Comparison of ENCODE assay signal across 27 mouse cellular contexts in genomic region chr9:111186861-111187260, GRCm38 (mm10).
A peak's percentile ranks its signal among the peaks of the same experiment; 100 is the strongest.
DNase-seq lines count a peak whose midpoint lies in the region; ATAC-seq and TF ChIP-seq lines count a peak whose summit lies in the region.
"Had no signal": no experiment of that assay in that cellular context is flagged by ENCODE, and none has a peak within 500 bp of the region (broad histone marks: within the 10 kb centered on the region; RNA-seq: fewer than 3 reads in every experiment).

No protein-coding gene starts in this region.

- TF ChIP-seq POLR2A in testis, adult 2 months (IDR thresholded peaks at IDR 0.05; ENCODE audit: control insufficient read depth, low read depth, low read length) = no peak

- WGBS in forebrain, postnatal 0 days = 37% methylated on average over 6 of the region's 6 CpGs
- 70% methylated on average over 6 of the region's 6 CpGs for WGBS in forebrain, embryonic 12.5 days

- TF ChIP-seq CTCF in forebrain, postnatal 0 days (IDR thresholded peaks at IDR 0.05; ENCODE audit: low read depth) = no peak
- TF ChIP-seq CTCF in layer of hippocampus, adult 2 months (conservative IDR thresholded peaks at IDR 0.05) = no peak
- TF ChIP-seq CTCF in testis, adult 2 months (IDR thresholded peaks at IDR 0.05; ENCODE audit: control insufficient read depth, insufficient read depth, insufficient replicate concordance, low read depth, low read length) = no peak

- no peak overlapping the region for H3K9ac ChIP-seq in forebrain, postnatal 0 days
- no peak overlapping the region for H3K9ac ChIP-seq in forebrain, embryonic 12.5 days
- H3K9ac ChIP-seq: embryonic facial prominence, embryonic 15.5 days; heart, embryonic 12.5 days; hindbrain, embryonic 14.5 days; limb, embryonic 13.5 days; liver, embryonic 13.5 days; neural tube, embryonic 12.5 days had no signal

- peak; percentile 35 for DNase-seq in adrenal gland, adult 2 months
- no peak for DNase-seq in adrenal gland, adult (ENCODE audit: inconsistent age in 2 of 2, low spot score in 1 of 2)
- peak; percentile 9 for DNase-seq in forebrain, postnatal 0 days
- no peak for DNase-seq in layer of hippocampus, adult 2 months (ENCODE audit: low spot score in 2 of 2)
- no peak for DNase-seq in layer of hippocampus, adult 11-12 months (ENCODE audit: low spot score)
- no peak for DNase-seq in testis, postnatal 10 days (ENCODE audit: low spot score)
- DNase-seq: cerebellum, adult 8-10 months; cerebellum, postnatal 25 days; gastrocnemius, adult 2 months; heart, postnatal 4 days; kidney, adult 11 months; kidney, postnatal 14 days; liver, embryonic 13.5 days; lung, adult 18-20 months; lung, postnatal 10 days; thymus, postnatal 25 days had no signal

- no peaks in the 10 kb centered on the region for H3K9me3 ChIP-seq in forebrain, postnatal 0 days (ENCODE audit: low read length)
- H3K9me3 ChIP-seq in forebrain, embryonic 12.5 days = no peaks in the 10 kb centered on the region
- H3K9me3 ChIP-seq: embryonic facial prominence, embryonic 10.5 days; embryonic facial prominence, embryonic 15.5 days; heart, embryonic 12.5 days; limb, embryonic 13.5 days; liver, embryonic 13.5 days; neural tube, embryonic 12.5 days had no signal

- H3K4me2 ChIP-seq in forebrain, postnatal 0 days (ENCODE audit: low read depth) = no peak overlapping the region
- no peak overlapping the region for H3K4me2 ChIP-seq in forebrain, embryonic 12.5 days
- H3K4me2 ChIP-seq: embryonic facial prominence, embryonic 15.5 days; heart, embryonic 12.5 days; hindbrain, embryonic 14.5 days; limb, embryonic 13.5 days; liver, embryonic 13.5 days; neural tube, embryonic 12.5 days had no signal

- no peak overlapping the region for H3K4me3 ChIP-seq in forebrain, postnatal 0 days (ENCODE audit: low read depth, low read length)
- H3K4me3 ChIP-seq in forebrain, embryonic 12.5 days (replicated peaks) = no peak overlapping the region
- no peak overlapping the region for H3K4me3 ChIP-seq in layer of hippocampus, adult 2 months
- H3K4me3 ChIP-seq in testis, adult 2 months (ENCODE audit: control insufficient read depth, low read depth, low read length) = peak overlapping the region; percentile 6; the same call in 1 of the 2 replicates
- H3K4me3 ChIP-seq: embryonic facial prominence, embryonic 10.5 days; embryonic facial prominence, embryonic 15.5 days; gastrocnemius, adult 2 months; heart, embryonic 12.5 days; limb, embryonic 13.5 days; liver, embryonic 13.5 days; neural tube, embryonic 12.5 days had no signal

- H3K27me3 ChIP-seq in forebrain, postnatal 0 days (ENCODE audit: insufficient read depth, low read length) = no peaks in the 10 kb centered on the region
- no peaks in the 10 kb centered on the region for H3K27me3 ChIP-seq in forebrain, embryonic 12.5 days
- no peaks in the 10 kb centered on the region for H3K27me3 ChIP-seq in testis, adult 2 months (ENCODE audit: control insufficient read depth, insufficient read depth, low read length)
- H3K27me3 ChIP-seq: CH12.LX; embryonic facial prominence, embryonic 15.5 days; heart, embryonic 12.5 days; limb, embryonic 13.5 days; liver, embryonic 13.5 days; neural tube, embryonic 12.5 days had no signal

- no peak for ATAC-seq in forebrain, postnatal 0 days
- no peak for ATAC-seq in forebrain, embryonic 12.5 days (ENCODE audit: low FRiP score)
- ATAC-seq: inflammation-experienced regulatory T-cells, adult 6 months; midbrain, embryonic 16.5 days had no signal

- H3K4me1 ChIP-seq in forebrain, postnatal 0 days (ENCODE audit: insufficient read depth) = no peaks in the 10 kb centered on the region
- H3K4me1 ChIP-seq in forebrain, embryonic 12.5 days = peaks cover 9% of the 10 kb centered on the region
- no peaks in the 10 kb centered on the region for H3K4me1 ChIP-seq in testis, adult 2 months (ENCODE audit: control insufficient read depth, insufficient read depth, low read length)
- H3K4me1 ChIP-seq: embryonic facial prominence, embryonic 15.5 days; limb, embryonic 13.5 days; liver, embryonic 13.5 days had no signal

- no peak overlapping the region for H3K27ac ChIP-seq in forebrain, postnatal 0 days (ENCODE audit: low read depth, low read length)
- no peak overlapping the region for H3K27ac ChIP-seq in forebrain, embryonic 12.5 days
- peak overlapping the region; percentile 32; the same call in 1 of the 2 replicates for H3K27ac ChIP-seq in layer of hippocampus, adult 2 months
- no peak overlapping the region for H3K27ac ChIP-seq in testis, adult 2 months (ENCODE audit: control insufficient read depth, insufficient read depth, low read depth, low read length)
- H3K27ac ChIP-seq: embryonic facial prominence, embryonic 10.5 days; embryonic facial prominence, embryonic 15.5 days; gastrocnemius, adult 2 months; hindbrain, embryonic 14.5 days; limb, embryonic 13.5 days; liver, embryonic 13.5 days; neural tube, embryonic 12.5 days had no signal

- 0 out of 2 replicates have a peak, but pooled peaks cover 11% of the 10 kb centered on the region for H3K36me3 ChIP-seq in forebrain, postnatal 0 days (ENCODE audit: insufficient read depth)
- peaks cover 5% of the 10 kb centered on the region; the same call in 1 of the 2 replicates for H3K36me3 ChIP-seq in forebrain, embryonic 12.5 days (replicated peaks)
- no peaks in the 10 kb centered on the region for H3K36me3 ChIP-seq in testis, adult 2 months (ENCODE audit: control insufficient read depth, insufficient read depth, low read length)

Comparison
In these comparisons a context has a peak if more than half of its experiments do, and no peak if none do; other contexts are left out.
1. DNase-seq: peak in adrenal gland, adult 2 months (single experiment) and forebrain, postnatal 0 days (single experiment); none in adrenal gland, adult (0 of 2), layer of hippocampus, adult 2 months (0 of 2), layer of hippocampus, adult 11-12 months (single experiment) and testis, postnatal 10 days (single experiment).